Mouse (Mus musculus) neural tube, embryonic 13.5 days (tissue): Measurements from ENCODE around the gene Scly. TPM values are rescaled to one million over a fixed set of nuclear protein-coding genes. Genes with fewer than 3 reads are reported as not detected.

Source experiments
- ATAC-seq: fragments of 200-750 bp; cut with Nextera tagmentation; 2 replicates; pipeline ENCODE4 v1.8.0; 2017; ENCODE audit warnings: low read depth, mild to moderate bottlenecking, moderate TSS enrichment, moderate library complexity
- H3K27ac ChIP-seq: fragments of 300-500 bp; sonication (generic); replicated peaks from 2 replicates; pipeline ENCODE4 v1.5.1; 2015; ENCODE audit warnings: moderate library complexity, mild to moderate bottlenecking, inconsistent platforms
- H3K27me3 ChIP-seq: fragments of 300-500 bp; sonication (generic); 2 replicates; pipeline ENCODE4 v1.6.1; 2015; ENCODE audit warnings: mild to moderate bottlenecking, inconsistent platforms
- H3K36me3 ChIP-seq: fragments of 300-500 bp; sonication (generic); 2 replicates; pipeline ENCODE4 v1.6.1; 2015; ENCODE audit warnings: mild to moderate bottlenecking, inconsistent platforms
- H3K4me1 ChIP-seq: fragments of 300-500 bp; sonication (generic); replicated peaks from 2 replicates; pipeline ENCODE4 v1.6.1; 2015; ENCODE audit warnings: inconsistent platforms
- H3K4me2 ChIP-seq: fragments of 300-500 bp; sonication (generic); 2 replicates; pipeline ENCODE4 v1.6.1; 2015; ENCODE audit warnings: inconsistent platforms, mild to moderate bottlenecking, moderate library complexity
- H3K4me3 ChIP-seq: fragments of 300-500 bp; sonication (generic); 2 replicates; pipeline ENCODE4 v1.5.1; 2015; ENCODE audit warnings: mild to moderate bottlenecking, inconsistent platforms
- H3K9ac ChIP-seq: fragments of 300-500 bp; sonication (generic); 2 replicates; pipeline ENCODE4 v1.6.1; 2015; ENCODE audit warnings: moderate library complexity, mild to moderate bottlenecking, inconsistent platforms
- H3K9me3 ChIP-seq: fragments of 300-500 bp; sonication (generic); 2 replicates; pipeline ENCODE4 v1.6.1; 2016; ENCODE audit warnings: inconsistent platforms
- WGBS: fragments of 180-500 bp; shearing (Covaris S2); methylation state at CpG from one replicate; pipeline ENCODE4 v1.1.7; 2015; 5-methylcytosine and 5-hydroxymethylcytosine counted together
- polyA plus RNA-seq: library from polyadenylated mRNA; unstranded; fragments of >200 nt; fragmentation: Nextera tagmentation; extraction: Ambion mirVana; gene quantifications from 2 replicates; pipeline ENCODE4 v1.2.1, GENCODE M21; 2015

The Scly gene
- polyA plus RNA-seq, 1 experiment from 2014 or later = 12.8 TPM

DNA sequence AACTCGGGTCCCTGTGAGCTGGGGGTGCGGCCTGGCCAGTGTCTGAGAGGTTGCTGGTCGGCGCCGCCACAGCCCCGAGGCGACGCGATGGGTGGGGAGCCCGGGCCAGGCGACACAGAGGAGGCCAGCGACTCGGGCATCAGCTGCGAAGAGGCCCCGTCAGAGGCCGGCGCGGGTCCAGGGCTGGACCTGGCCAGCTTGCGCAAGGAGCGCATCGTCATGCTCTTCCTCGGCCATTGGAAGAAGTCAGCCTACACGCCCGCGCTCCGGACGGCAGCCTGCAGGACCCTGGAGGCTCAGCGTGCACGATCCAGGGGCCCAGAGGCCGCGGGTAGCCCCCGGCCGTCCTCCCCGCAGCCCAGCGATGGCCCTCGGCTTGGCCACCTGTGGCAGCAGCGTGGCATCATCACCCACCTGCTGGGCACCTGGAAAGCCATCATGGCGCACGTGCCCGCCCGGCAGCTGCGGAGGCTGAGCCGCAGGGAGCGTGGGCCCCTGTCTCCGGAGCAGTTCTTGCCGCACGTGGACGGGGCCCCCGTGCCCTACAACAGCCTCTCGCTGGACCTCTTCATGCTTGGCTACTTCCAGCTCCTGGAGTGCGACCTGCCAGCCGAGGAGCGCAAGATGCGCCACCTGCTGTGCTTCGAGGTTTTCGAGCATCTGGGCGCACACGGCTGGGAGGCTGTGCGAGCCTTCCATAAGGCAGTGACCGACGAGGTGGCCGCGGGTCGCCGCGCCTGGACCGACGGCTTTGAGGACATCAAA, 47.0 kb downstream of the Scly start:
- Histone ChIP-seq H3K27me3 (peaks cover 51% of the 10 kb centered on the region), H3K36me3 (no peaks in the 10 kb centered on the region), H3K9ac (no peak overlapping the region), H3K4me1 (peaks cover 18% of the 10 kb centered on the region), H3K27ac (no peak overlapping the region), H3K9me3 (no peaks in the 10 kb centered on the region), H3K4me3 (peak overlapping the region; percentile 32), H3K4me2 (peak overlapping the region; percentile 55)
- WGBS = 2% methylated on average over 68 of the region's 68 CpGs
- peak; percentile 38; the same call in 1 of the 2 replicates for ATAC-seq

DNA sequence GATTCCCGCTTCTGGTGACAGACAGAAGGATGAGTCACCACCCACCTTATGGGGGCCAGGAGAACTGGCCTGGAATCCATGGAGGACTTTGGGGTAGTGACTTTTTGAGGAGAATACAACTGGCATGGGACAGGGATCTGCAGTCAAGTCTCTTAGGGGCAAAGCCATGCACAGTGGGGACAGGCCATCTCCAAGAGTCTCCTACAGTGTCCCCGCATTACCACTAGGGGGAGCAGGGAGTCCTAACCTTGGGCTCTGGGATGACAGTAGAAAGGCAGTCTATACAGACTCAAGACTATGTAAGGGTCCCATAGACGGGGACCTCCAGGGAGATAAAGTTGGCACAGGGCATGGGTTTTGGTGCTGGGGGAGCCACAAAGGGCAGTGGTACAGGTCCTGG, 48.8 kb downstream of the Scly start:
- H3K4me2 ChIP-seq = no peak overlapping the region
- H3K36me3 ChIP-seq = no peaks in the 10 kb centered on the region
- peak; percentile 67 for ATAC-seq
- 34% methylated on average over 3 of the region's 3 CpGs for WGBS
- no peaks in the 10 kb centered on the region for H3K9me3 ChIP-seq
- H3K9ac ChIP-seq = no peak overlapping the region
- peaks cover 48% of the 10 kb centered on the region for H3K27me3 ChIP-seq
- H3K4me3 ChIP-seq = no peak overlapping the region
- no peak overlapping the region for H3K27ac ChIP-seq
- H3K4me1 ChIP-seq = peaks cover 18% of the 10 kb centered on the region

DNA sequence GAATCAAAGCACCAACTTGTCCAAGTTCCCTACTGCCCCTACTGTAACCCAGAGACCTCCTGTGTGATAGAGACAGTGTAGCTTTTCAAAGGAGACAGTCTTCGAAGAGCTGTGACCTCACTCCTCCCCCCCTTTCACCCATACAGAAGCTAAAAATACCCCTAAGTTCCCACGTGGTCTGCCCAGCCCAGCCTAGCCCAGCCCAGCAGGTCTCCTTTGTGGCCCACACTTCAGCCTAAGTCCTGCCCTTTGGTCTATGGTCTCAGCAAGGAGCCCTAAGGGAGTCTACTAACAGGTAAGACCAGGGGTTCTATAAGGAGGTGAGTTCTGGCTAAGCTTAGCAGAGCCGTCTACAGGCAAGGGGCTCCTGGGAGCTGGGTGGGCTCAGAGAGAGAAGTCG, 52.7 kb downstream of the Scly start, which contains the start of gene Klhl30:
TSS of gene Klhl30 (plus strand) at position 176 of the 400 bp plus-strand sequence.
- 65% methylated on average over 4 of the region's 4 CpGs for WGBS
- Histone ChIP-seq H3K4me2 (no peak within 1 kb of the TSS), H3K4me1 (no peaks in the 10 kb centered on the region), H3K9ac (no peak within 1 kb of the TSS), H3K27me3 (peaks cover 9% of the 10 kb centered on the region), H3K36me3 (no peaks in the 10 kb centered on the region), H3K4me3 (no peak within 1 kb of the TSS), H3K27ac (no peak within 1 kb of the TSS), H3K9me3 (no peaks in the 10 kb centered on the region)
- ATAC-seq = no peak

DNA sequence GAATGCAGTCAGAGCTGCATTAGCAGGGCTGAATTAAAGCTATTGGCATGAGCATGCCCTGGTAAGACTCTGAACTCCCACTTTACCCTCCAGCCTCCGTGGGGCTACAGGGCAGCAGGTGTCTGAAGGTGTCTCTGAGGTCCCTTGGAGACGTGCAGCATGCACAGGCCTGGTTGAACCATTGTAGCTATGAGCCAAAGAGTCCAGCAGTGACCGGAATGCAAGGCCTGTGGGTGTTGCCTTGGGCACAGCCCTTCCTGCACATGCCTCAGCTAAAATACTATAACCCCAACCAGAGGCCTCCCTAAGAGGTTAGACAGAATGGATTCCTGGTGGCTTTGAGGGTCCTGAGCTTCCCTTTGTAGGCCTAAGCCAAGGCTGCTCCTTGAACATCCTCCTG, 53.1 kb downstream of the Scly start:
- Histone ChIP-seq H3K4me1 (no peaks in the 10 kb centered on the region), H3K4me2 (no peak overlapping the region), H3K27ac (no peak overlapping the region), H3K27me3 (peaks cover 5% of the 10 kb centered on the region), H3K9ac (no peak overlapping the region), H3K36me3 (no peaks in the 10 kb centered on the region), H3K4me3 (no peak overlapping the region), H3K9me3 (no peaks in the 10 kb centered on the region)
- ATAC-seq = no peak
- 85% methylated on average over 3 of the region's 3 CpGs for WGBS

DNA sequence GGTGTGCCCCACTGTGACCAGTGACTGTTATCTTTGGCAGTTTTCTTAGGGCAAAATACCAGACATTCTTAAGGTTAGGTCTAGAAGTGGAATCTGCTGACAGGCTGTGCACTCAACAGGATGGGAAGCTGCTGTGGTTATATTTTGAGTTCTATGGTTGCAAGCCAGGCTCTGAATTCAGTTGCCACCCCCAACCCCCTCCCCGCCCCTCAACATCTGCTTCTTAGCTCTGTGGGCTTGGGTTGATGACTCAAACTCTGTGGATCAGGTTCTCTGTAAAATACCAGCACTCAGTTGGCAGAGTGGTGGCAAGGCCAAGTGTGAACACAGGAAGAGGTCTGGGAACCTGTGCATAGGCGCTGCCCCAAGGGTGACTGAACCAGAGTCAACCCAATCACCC, 54.1 kb downstream of the Scly start:
- 88% methylated on average over 2 of the region's 2 CpGs for WGBS
- ATAC-seq = no peak

DNA sequence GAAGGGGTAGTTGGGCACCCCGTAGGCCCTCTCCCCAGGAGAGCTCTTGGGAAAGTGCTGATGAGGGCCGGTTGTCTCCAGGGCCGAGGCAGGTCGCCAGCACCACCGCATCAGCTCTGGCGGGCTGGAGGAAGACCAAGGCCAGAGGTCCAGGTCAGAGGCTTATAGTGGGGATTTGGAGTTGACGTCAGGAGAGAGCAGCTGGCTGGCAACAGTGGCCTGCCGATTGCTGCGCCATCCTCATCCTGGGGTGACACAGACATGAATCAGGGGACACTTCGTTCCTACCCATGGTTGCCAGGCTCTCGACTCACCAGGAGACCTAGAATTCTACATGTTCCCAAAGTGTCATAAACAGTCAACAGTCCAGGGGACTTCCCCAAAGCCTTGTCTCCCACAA, 58.0 kb downstream of the Scly start:
- ATAC-seq = no peak
- Histone ChIP-seq H3K4me2 (no peak overlapping the region), H3K27ac (no peak overlapping the region), H3K36me3 (no peaks in the 10 kb centered on the region), H3K9ac (no peak overlapping the region), H3K27me3 (no peaks in the 10 kb centered on the region), H3K4me1 (no peaks in the 10 kb centered on the region), H3K9me3 (no peaks in the 10 kb centered on the region), H3K4me3 (no peak overlapping the region)
- WGBS = 86% methylated on average over 11 of the region's 11 CpGs

More for the DNA sequence above, 54.1 kb downstream of the Scly start:
- H3K4me3 ChIP-seq = no peak overlapping the region
- H3K4me1 ChIP-seq = no peaks in the 10 kb centered on the region
- H3K36me3 ChIP-seq = no peaks in the 10 kb centered on the region
- no peak overlapping the region for H3K4me2 ChIP-seq
- H3K27ac ChIP-seq = no peak overlapping the region
- H3K27me3 ChIP-seq = no peaks in the 10 kb centered on the region
- no peak overlapping the region for H3K9ac ChIP-seq
- no peaks in the 10 kb centered on the region for H3K9me3 ChIP-seq

DNA sequence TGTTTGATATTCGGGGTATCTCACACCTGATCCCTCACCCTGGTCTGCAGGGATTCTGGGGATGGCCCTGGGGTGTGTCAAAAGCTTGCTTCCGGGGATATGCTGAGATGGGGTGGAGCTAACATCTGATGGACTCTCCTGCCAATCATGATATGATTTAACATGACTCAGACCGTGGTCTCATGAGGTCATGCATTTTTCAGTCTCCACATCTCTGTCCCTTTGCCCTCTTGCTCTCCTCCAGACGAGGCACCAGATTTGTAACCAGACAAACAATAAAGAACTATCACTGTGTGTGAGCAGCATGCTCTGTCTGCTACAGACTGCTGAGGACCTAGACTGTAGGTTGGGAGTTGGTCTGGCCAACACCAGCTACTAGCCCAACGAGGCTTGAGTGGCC, 64.0 kb downstream of the Scly start:
- H3K4me2 ChIP-seq = no peak overlapping the region
- H3K9me3 ChIP-seq = peaks cover 5% of the 10 kb centered on the region
- H3K4me1 ChIP-seq = peaks cover 11% of the 10 kb centered on the region
- no peak for ATAC-seq
- H3K36me3 ChIP-seq = no peaks in the 10 kb centered on the region
- no peak overlapping the region for H3K4me3 ChIP-seq
- WGBS = 81% methylated on average over 5 of the region's 5 CpGs
- no peak overlapping the region for H3K27ac ChIP-seq
- no peak overlapping the region for H3K9ac ChIP-seq
- H3K27me3 ChIP-seq = peaks cover 20% of the 10 kb centered on the region

DNA sequence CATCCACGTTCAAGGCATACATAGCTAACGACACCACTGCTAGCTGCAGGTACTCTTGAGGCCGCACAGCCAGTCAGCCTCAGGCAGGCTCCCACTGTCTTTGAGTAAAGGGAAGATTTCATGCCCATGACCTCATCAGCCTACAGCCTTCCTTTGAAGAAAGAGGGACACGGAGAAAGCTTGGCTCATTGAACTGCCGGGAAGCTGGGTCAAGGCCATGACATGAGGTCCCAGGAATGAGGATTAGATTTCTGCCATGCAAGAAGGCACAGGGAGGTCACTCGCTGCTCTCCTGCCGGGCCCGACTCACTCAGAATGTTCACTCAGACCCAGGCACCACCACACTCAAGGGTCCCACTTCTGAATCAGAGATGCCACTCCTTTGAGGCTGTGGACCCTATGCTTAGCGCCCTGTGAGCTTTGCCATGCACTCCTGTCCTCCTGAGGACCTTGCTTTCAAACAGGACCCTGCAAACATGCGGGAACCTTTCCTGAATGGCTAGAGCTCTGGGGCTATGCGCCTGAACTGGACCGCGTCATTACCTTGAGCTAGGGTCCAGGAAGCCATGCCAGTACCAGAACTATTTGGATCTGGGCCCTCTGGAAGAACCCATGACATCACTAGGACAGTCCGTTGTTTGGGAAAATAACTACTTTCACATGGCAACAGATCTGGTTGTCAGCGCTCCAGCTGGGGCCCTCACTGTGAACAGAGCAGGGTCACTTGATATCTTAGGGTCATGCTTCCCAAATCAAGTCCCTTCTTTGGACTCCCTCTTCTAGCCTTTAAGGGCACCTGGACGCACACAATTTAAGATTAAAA, 66.9 kb downstream of the Scly start:
- ATAC-seq = no peak
- Histone ChIP-seq H3K9ac (no peak overlapping the region), H3K36me3 (peaks cover 3% of the 10 kb centered on the region; the same call in 1 of the 2 replicates), H3K4me3 (no peak overlapping the region), H3K9me3 (peaks cover 5% of the 10 kb centered on the region), H3K27me3 (peaks cover 32% of the 10 kb centered on the region), H3K4me2 (no peak overlapping the region), H3K27ac (no peak overlapping the region), H3K4me1 (peaks cover 11% of the 10 kb centered on the region)
- 93% methylated on average over 16 of the region's 16 CpGs for WGBS

DNA sequence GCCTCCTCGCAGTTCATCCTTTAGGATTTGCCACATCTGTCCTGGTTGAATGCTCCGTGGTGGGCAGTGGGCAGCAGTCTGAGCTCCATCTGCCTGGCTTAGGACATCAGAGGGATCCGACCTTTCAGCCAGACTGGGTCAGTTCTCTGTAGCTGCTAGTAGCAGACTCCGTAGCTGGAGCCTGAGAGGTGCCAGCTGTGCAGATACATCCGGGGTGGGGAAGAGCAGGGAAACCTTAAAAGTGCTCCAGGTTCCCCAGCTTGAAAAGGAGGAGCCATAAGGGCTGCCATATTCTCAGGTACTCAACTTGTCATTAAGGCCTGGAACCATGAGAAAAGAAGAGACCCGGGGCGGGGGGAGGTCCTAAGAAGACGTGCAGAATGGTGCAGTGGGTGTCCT, 67.7 kb downstream of the Scly start:
- WGBS = 28% methylated on average over 8 of the region's 8 CpGs
- Histone ChIP-seq H3K36me3 (peaks cover 10% of the 10 kb centered on the region), H3K4me3 (peak overlapping the region; percentile 36), H3K9ac (peak overlapping the region; percentile 57; the same call in 1 of the 2 replicates), H3K27ac (no peak overlapping the region), H3K27me3 (peaks cover 32% of the 10 kb centered on the region), H3K4me2 (peak overlapping the region; percentile 67), H3K9me3 (peaks cover 5% of the 10 kb centered on the region), H3K4me1 (peaks cover 11% of the 10 kb centered on the region)
- ATAC-seq = no peak

DNA sequence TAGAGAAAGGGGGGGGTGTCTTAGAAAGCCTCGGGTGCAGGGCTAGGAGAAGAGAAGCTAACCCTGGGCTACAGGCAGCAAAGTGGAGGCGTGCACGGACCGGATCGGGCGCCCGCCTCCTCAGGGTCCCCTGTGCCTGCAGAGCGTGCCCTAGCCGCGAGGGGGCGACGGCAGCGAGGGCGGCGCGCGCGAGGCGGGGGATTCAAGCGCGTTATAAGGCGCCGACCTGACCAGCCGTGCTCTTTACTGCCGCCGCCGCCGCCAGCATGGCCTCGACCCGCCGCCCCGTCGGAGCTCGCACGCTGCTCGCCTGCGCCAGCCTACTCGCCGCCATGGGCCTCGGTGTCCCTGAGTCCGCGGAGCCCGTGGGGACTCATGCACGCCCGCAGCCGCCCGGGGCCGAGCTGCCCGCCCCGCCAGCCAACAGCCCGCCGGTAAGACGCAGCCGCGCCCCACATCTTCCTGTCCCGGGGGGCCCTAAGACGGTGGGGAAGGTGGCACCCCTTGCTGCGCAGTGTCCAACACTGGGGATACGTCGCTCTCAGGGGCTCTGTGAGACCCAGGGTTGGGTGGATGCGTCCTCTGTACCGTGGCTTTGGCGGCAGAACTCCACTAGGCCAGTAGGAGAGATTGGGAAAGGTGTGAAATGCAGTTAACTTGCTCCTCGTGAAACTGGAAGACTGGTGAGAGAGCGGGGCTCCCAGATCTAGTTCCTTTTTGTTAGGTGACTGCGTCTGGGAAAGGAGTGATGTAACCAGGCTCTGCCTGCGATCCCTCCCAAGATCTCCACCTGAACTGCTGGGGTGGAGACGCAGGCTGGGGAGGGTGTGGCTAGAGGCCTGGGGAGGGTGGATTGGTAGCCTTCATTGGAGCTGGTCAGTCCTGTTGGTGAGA, 68.3 kb downstream of the Scly start, which contains the start of gene Erfe:
TSS of gene Erfe (plus strand) at position 216 of the 894 bp plus-strand sequence.
- peak within 1 kb of the TSS; percentile 36 for H3K4me3 ChIP-seq
- peak within 1 kb of the TSS; percentile 67 for H3K4me2 ChIP-seq
- H3K27ac ChIP-seq = no peak within 1 kb of the TSS
- peaks cover 17% of the 10 kb centered on the region for H3K36me3 ChIP-seq
- 1% methylated on average over 62 of the region's 68 CpGs for WGBS
- H3K27me3 ChIP-seq = peaks cover 32% of the 10 kb centered on the region
- peaks cover 11% of the 10 kb centered on the region for H3K4me1 ChIP-seq
- peaks cover 5% of the 10 kb centered on the region for H3K9me3 ChIP-seq
- peak within 1 kb of the TSS; percentile 57 for H3K9ac ChIP-seq
- ATAC-seq = peak; percentile 54; the same call in 1 of the 2 replicates

DNA sequence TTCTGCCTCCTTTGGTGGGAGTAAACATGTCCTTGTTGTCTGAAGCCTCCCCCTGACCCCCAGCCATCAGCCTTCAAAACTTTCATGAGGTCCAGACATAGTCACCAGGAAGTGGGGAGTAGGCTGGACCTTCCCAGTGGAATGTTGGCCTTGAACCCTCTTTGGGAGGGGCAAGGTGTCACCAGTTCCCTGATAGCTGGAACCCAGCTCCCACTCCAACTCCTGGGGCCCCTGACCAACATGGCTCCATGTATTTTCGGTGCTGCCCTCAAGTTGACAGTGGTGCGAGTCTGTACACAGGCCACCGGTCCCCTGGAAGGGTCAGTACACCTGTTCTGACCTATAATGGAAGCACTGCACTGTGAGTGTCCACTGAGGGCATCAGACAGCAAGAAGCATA, 69.2 kb downstream of the Scly start:
- H3K27me3 ChIP-seq = peaks cover 32% of the 10 kb centered on the region
- WGBS = 93% methylated on average over 3 of the region's 3 CpGs
- ATAC-seq = no peak
- peaks cover 5% of the 10 kb centered on the region for H3K9me3 ChIP-seq
- peaks cover 11% of the 10 kb centered on the region for H3K4me1 ChIP-seq
- H3K36me3 ChIP-seq = peaks cover 25% of the 10 kb centered on the region
- H3K27ac ChIP-seq = no peak overlapping the region
- H3K4me2 ChIP-seq = no peak overlapping the region
- H3K9ac ChIP-seq = no peak overlapping the region
- H3K4me3 ChIP-seq = no peak overlapping the region
